Mouse (Mus musculus): ENCODE results near the gene Meis2.

- TF ChIP-seq CTCF (conservative IDR thresholded peaks at IDR 0.05; ENCODE audit: low read length) (no peak), NANOG (IDR thresholded peaks at IDR 0.05; ENCODE audit: borderline replicate concordance, low read length) (no peak), POU5F1 (IDR thresholded peaks at IDR 0.05; ENCODE audit: borderline replicate concordance, low read length) (no peak)
Measured at GRCm38 (mm10) chr2:116061401-116062021, 4.1 kb downstream of the Meis2 start.
